Mouse (Mus musculus) midbrain, postnatal 0 days (tissue): Measurements from ENCODE around the gene Tm4sf20. TPM values are rescaled to one million over a fixed set of nuclear protein-coding genes. Genes with fewer than 3 reads are reported as not detected.

Experiments used
- ATAC-seq: fragments of 200-750 bp; cut with Nextera tagmentation; 2 replicates; pipeline ENCODE4 v1.8.0; 2017; ENCODE audit warnings: moderate number of reproducible peaks, mild to moderate bottlenecking, moderate TSS enrichment, moderate library complexity; ENCODE audit not compliant: low FRiP score
- DNase-seq: peaks from one replicate; pipeline ENCODE4 v3.0.0-alpha.2; 2015; ENCODE audit warnings: low spot score
- H3K27ac ChIP-seq: fragments of 300-500 bp; sonication (generic); 2 replicates; pipeline ENCODE4 v1.5.1; 2014; ENCODE audit warnings: low read depth, mild to moderate bottlenecking, low read length, mixed read lengths
- H3K27me3 ChIP-seq: fragments of 300-500 bp; sonication (generic); 2 replicates; pipeline ENCODE4 v1.6.1; 2014; ENCODE audit warnings: low read length, control low read depth, mixed read lengths; ENCODE audit not compliant: insufficient read depth
- H3K36me3 ChIP-seq: fragments of 300-500 bp; sonication (generic); 2 replicates; pipeline ENCODE4 v1.6.1; 2014; ENCODE audit warnings: low read length, control low read depth, mixed read lengths; ENCODE audit not compliant: insufficient read depth
- H3K4me1 ChIP-seq: fragments of 300-500 bp; sonication (generic); 2 replicates; pipeline ENCODE4 v1.6.1; 2014; ENCODE audit warnings: mild to moderate bottlenecking, control low read depth, antibody characterized with exemption, low read length, mixed read lengths; ENCODE audit not compliant: insufficient read depth
- H3K4me2 ChIP-seq: fragments of 300-500 bp; sonication (generic); 2 replicates; pipeline ENCODE4 v1.6.1; 2014; ENCODE audit warnings: low read depth, mild to moderate bottlenecking, low read length, mixed read lengths; ENCODE audit not compliant: poor library complexity, severe bottlenecking
- H3K4me3 ChIP-seq: fragments of 300-500 bp; sonication (generic); 2 replicates; pipeline ENCODE4 v1.5.1; 2014; ENCODE audit warnings: low read depth, mild to moderate bottlenecking, low read length, moderate library complexity
- H3K9ac ChIP-seq: fragments of 300-500 bp; sonication (generic); replicated peaks from 2 replicates; pipeline ENCODE4 v1.6.1; 2014; ENCODE audit warnings: mild to moderate bottlenecking, low read length, moderate library complexity, mixed read lengths; ENCODE audit not compliant: poor library complexity, severe bottlenecking
- H3K9me3 ChIP-seq: fragments of 300-500 bp; sonication (generic); 2 replicates; pipeline ENCODE4 v1.6.1; 2016; ENCODE audit warnings: low read length, control low read depth
- CTCF ChIP-seq: IDR thresholded peaks from 2 replicates; pipeline ENCODE4 v1.5.1; 2016; ENCODE audit warnings: antibody characterized with exemption, mild to moderate bottlenecking
- WGBS: fragments of 180-500 bp; shearing (Covaris S2); extraction: QIAGEN DNeasy Blood & Tissue Kit; methylation state at CpG from one replicate; pipeline ENCODE4 v1.1.7; 2014; 5-methylcytosine and 5-hydroxymethylcytosine counted together
- polyA plus RNA-seq: library from polyadenylated mRNA; unstranded; fragments of >200 nt; fragmentation: Nextera tagmentation; extraction: Ambion mirVana; gene quantifications from 2 replicates; pipeline ENCODE4 v1.2.1, GENCODE M21; 2015
- total RNA-seq: library from RNA; depleted of rRNA; stranded (reverse); fragments of >200 nt; gene quantifications from 2 replicates; pipeline ENCODE4 v1.2.3, GENCODE M21; 2014; rRNA removed

The Tm4sf20 gene
- total and polyA plus RNA-seq, 2 experiments from 2014 or later, result not detected

DNA sequence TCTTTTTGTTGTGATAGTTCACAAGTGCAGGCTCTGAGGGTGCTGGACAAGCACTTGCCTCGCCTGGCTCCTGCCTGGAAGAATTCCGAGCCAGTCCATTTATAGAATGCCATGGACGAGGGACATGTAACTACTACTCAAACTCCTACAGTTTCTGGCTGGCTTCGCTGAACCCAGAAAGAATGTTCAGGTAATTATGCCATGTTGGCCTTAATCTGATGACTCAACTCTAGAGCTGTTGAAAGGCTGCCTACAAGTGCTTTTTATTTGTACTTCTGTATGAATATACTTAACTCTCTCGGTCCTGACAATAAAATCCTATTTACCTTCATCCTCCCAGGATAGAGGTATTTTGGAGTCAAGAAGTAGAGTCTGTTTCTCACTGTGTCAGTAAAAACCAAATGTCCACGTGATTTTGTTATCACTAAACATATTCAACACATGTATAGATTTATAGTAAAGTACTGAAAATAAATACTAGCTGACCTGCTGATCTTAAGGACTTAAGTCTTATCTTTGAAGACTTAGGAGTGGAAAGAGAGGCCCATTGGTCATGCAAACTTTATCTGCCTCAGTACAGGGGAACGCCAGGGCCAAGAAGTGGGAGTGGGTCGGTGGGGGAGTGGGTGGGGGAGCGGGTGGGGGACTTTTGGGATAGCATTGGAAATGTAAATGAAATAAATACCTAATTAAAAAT is 50.3 kb downstream of the Tm4sf20 start:
- TF ChIP-seq CTCF, result no peak
- Histone ChIP-seq H3K4me3 (no peak overlapping the region), H3K9ac (no peak overlapping the region), H3K27me3 (peaks cover 9% of the 10 kb centered on the region), H3K4me2 (no peak overlapping the region), H3K4me1 (no peaks in the 10 kb centered on the region), H3K36me3 (no peaks in the 10 kb centered on the region), H3K9me3 (no peaks in the 10 kb centered on the region), H3K27ac (no peak overlapping the region)
- WGBS, result 79% methylated on average over 9 of the region's 9 CpGs
- ATAC-seq (no peak), DNase-seq (no peak)

Other genes starting within 250 kb of the Tm4sf20 start
- gene Col4a4, start 181.6 kb downstream of the Tm4sf20 start, total RNA-seq, result 0.28 and 0.44 TPM in 2 replicates
- 0.16 and 0.36 TPM in 2 replicates for gene Col4a4, start 181.6 kb downstream of the Tm4sf20 start, polyA plus RNA-seq
- gene Col4a3, start 181.5 kb downstream of the Tm4sf20 start, total RNA-seq, result 0.27 and 0.38 TPM in 2 replicates
- gene Col4a3, start 181.5 kb downstream of the Tm4sf20 start, polyA plus RNA-seq, result 0.16 and 0.35 TPM in 2 replicates
- gene Mff, start 43.6 kb downstream of the Tm4sf20 start, total RNA-seq, result 415 and 579 TPM in 2 replicates
- gene Mff, start 43.6 kb downstream of the Tm4sf20 start, polyA plus RNA-seq, result 449 and 459 TPM in 2 replicates
- gene Gm47791, start 2.8 kb upstream of the Tm4sf20 start, total RNA-seq, result not detected in 2 replicates
- gene Gm47791, start 2.8 kb upstream of the Tm4sf20 start, polyA plus RNA-seq, result not detected in 2 replicates
- gene Agfg1, start 71.0 kb upstream of the Tm4sf20 start, total RNA-seq, result 101 and 107 TPM in 2 replicates
- gene Agfg1, start 71.0 kb upstream of the Tm4sf20 start, polyA plus RNA-seq, result 17.0 and 20.2 TPM in 2 replicates
- 0.33 TPM in 1 of 2 replicates, not detected in the other for gene A030005L19Rik, start 144.9 kb upstream of the Tm4sf20 start, total RNA-seq
- 0.20 TPM in 1 of 2 replicates, not detected in the other for gene A030005L19Rik, start 144.9 kb upstream of the Tm4sf20 start, polyA plus RNA-seq
- 0.71 TPM in 1 of 2 replicates, not detected in the other for gene A030014E15Rik, start 156.5 kb upstream of the Tm4sf20 start, total RNA-seq
- not detected in 2 replicates for gene A030014E15Rik, start 156.5 kb upstream of the Tm4sf20 start, polyA plus RNA-seq
- not detected in 2 replicates for gene Gm6217, start 162.9 kb upstream of the Tm4sf20 start, total RNA-seq
- gene Gm6217, start 162.9 kb upstream of the Tm4sf20 start, polyA plus RNA-seq, result not detected in 2 replicates
- not detected in 2 replicates for gene A030003K21Rik, start 174.9 kb upstream of the Tm4sf20 start, total RNA-seq
- gene A030003K21Rik, start 174.9 kb upstream of the Tm4sf20 start, polyA plus RNA-seq, result not detected in 2 replicates
- not detected in 2 replicates for gene Gm7544, start 187.6 kb upstream of the Tm4sf20 start, total RNA-seq
- not detected in 2 replicates for gene Gm7544, start 187.6 kb upstream of the Tm4sf20 start, polyA plus RNA-seq
- not detected in 2 replicates for gene Gm47955, start 191.8 kb upstream of the Tm4sf20 start, total RNA-seq
- not detected in 2 replicates for gene Gm47955, start 191.8 kb upstream of the Tm4sf20 start, polyA plus RNA-seq
- gene Gm47959, start 232.1 kb upstream of the Tm4sf20 start, total RNA-seq, result not detected in 2 replicates
- gene Gm47959, start 232.1 kb upstream of the Tm4sf20 start, polyA plus RNA-seq, result not detected in 2 replicates